Mouse (Mus musculus) lung, embryonic 14.5 days (tissue): Measurements from ENCODE around the gene Gfer. TPM values are rescaled to one million over a fixed set of nuclear protein-coding genes. Genes with fewer than 3 reads are reported as not detected.

Experiments
- ATAC-seq: fragments of 200-750 bp; cut with Nextera tagmentation; 2 replicates; pipeline ENCODE4 v1.8.0; 2017; ENCODE audit warnings: mild to moderate bottlenecking, moderate TSS enrichment, moderate library complexity; ENCODE audit not compliant: insufficient read depth
- DNase-seq: peaks from one replicate; pipeline ENCODE4 v3.0.0-alpha.2; 2015
- H3K27ac ChIP-seq: fragments of 300-500 bp; sonication (generic); 2 replicates; pipeline ENCODE4 v1.5.1; 2014; ENCODE audit warnings: low read depth, mild to moderate bottlenecking, moderate library complexity
- H3K27me3 ChIP-seq: fragments of 300-500 bp; sonication (generic); 2 replicates; pipeline ENCODE4 v1.6.1; 2014; ENCODE audit warnings: low read length, control low read depth; ENCODE audit not compliant: insufficient read depth
- H3K36me3 ChIP-seq: fragments of 300-500 bp; sonication (generic); 2 replicates; pipeline ENCODE4 v1.6.1; 2014; ENCODE audit warnings: control low read depth; ENCODE audit not compliant: insufficient read depth
- H3K4me1 ChIP-seq: fragments of 300-500 bp; sonication (generic); 2 replicates; pipeline ENCODE4 v1.6.1; 2014; ENCODE audit warnings: antibody characterized with exemption, control low read depth; ENCODE audit not compliant: insufficient read depth
- H3K4me2 ChIP-seq: fragments of 300-500 bp; sonication (generic); 2 replicates; pipeline ENCODE4 v1.6.1; 2014; ENCODE audit warnings: mild to moderate bottlenecking
- H3K4me3 ChIP-seq: fragments of 300-500 bp; sonication (generic); 2 replicates; pipeline ENCODE4 v1.5.1; 2014; ENCODE audit warnings: low read depth, low read length
- H3K9ac ChIP-seq: fragments of 300-500 bp; sonication (generic); 2 replicates; pipeline ENCODE4 v1.6.1; 2014
- H3K9me3 ChIP-seq: fragments of 300-500 bp; sonication (generic); 2 replicates; pipeline ENCODE4 v1.6.1; 2016; ENCODE audit warnings: low read depth, low read length, control low read depth
- CTCF ChIP-seq: IDR thresholded peaks from 2 replicates; pipeline ENCODE4 v1.5.1; 2016; ENCODE audit warnings: antibody characterized with exemption, low read depth
- WGBS: fragments of 180-500 bp; shearing (Covaris S2); extraction: QIAGEN DNeasy Blood & Tissue Kit; methylation state at CpG from one replicate; pipeline ENCODE4 v1.1.7; 2014; 5-methylcytosine and 5-hydroxymethylcytosine counted together
- polyA plus RNA-seq: library from polyadenylated mRNA; unstranded; fragments of >200 nt; fragmentation: Nextera tagmentation; extraction: Ambion mirVana; gene quantifications from 2 replicates; pipeline ENCODE4 v1.2.1, GENCODE M21; 2014

The Gfer gene
- polyA plus RNA-seq, 1 experiment from 2014 or later: 54.4 TPM

DNA sequence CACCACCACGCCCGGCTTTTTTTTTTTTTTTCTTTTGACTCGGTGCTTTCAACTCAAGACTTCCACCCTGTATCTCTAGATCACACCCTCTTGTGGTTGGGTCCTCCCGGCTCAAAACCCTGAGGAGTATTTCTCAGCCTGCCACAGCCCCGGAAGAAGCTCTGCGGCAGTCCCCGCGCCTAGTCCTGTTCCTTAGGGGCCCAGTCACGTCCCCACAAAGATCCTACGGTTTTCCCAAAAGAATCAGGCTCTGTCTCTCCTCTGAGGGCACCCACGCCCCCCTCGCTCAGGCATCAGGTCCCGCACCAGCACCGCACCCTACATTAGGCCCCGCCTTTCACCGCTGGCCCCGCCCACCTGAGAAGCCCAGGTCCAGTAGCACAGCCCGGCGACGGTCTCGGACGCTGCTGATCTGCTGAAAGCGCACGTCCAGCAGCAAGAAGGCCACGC, 8.8 kb downstream of the Gfer start:
- H3K4me2 ChIP-seq: peak overlapping the region; percentile 63
- DNase-seq (peak; percentile 64), ATAC-seq (peak; percentile 54; the same call in 1 of the 2 replicates)
- H3K36me3 ChIP-seq: peaks cover 7% of the 10 kb centered on the region
- peaks cover 43% of the 10 kb centered on the region for H3K27me3 ChIP-seq
- peaks cover 3% of the 10 kb centered on the region; the same call in 1 of the 2 replicates for H3K4me1 ChIP-seq
- H3K9ac ChIP-seq: peak overlapping the region; percentile 30; the same call in 1 of the 2 replicates
- WGBS: 1% methylated on average over 25 of the region's 25 CpGs
- no peak overlapping the region for H3K27ac ChIP-seq
- H3K9me3 ChIP-seq: no peaks in the 10 kb centered on the region
- TF ChIP-seq CTCF: no peak
- peak overlapping the region; percentile 34 for H3K4me3 ChIP-seq

DNA sequence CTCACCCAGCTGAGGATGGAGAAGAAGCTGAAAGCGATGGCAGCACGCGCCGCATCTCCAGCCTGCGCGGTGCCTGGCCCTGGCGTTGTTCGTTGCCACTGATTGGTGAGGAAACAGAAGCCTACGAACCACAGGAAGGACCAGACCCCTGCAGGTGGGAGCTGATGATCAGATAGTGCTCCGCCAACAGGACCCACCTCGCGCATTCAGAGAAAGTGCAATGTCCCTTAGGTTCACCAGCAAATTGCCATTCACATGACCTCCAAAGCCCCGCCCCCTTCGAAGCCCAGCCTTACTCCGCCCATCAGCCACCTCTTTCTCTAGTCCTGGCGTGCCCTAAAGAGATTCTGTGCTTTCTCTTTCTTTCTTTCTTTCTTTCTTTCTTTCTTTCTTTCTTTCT, 9.4 kb downstream of the Gfer start:
- 25% methylated on average over 16 of the region's 16 CpGs for WGBS
- peak overlapping the region; percentile 31; the same call in 1 of the 2 replicates for H3K4me2 ChIP-seq
- no peak for TF ChIP-seq CTCF
- H3K27ac ChIP-seq: no peak overlapping the region
- H3K4me3 ChIP-seq: no peak overlapping the region
- H3K9me3 ChIP-seq: no peaks in the 10 kb centered on the region
- H3K27me3 ChIP-seq: peaks cover 43% of the 10 kb centered on the region
- peaks cover 3% of the 10 kb centered on the region; the same call in 1 of the 2 replicates for H3K4me1 ChIP-seq
- ATAC-seq (no peak), DNase-seq (peak; percentile 46)
- no peak overlapping the region for H3K9ac ChIP-seq
- peaks cover 11% of the 10 kb centered on the region for H3K36me3 ChIP-seq

DNA sequence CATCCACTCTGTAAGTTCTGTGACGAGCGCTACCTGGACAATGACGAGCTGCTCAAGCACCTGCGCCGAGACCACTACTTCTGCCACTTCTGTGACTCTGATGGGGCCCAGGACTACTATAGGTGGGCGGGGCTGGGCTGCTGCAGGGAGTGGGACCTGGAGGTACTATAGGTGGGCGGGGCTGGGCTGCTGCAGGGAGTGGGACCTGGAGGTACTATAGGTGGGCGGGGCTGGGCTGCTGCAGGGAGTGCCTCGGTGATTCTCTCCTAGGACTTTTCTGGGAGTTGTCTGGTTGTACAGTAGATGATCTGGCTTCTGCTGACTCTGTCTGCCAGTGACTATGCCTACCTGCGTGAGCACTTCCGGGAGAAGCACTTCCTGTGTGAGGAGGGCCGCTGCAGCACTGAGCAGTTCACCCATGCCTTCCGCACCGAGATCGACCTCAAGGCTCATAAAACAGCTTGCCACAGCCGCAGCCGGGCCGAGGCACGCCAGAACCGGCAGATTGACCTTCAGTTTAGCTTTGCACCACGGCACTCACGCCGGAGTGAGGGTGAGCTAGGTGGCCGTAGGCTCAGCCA, 18.4 kb downstream of the Gfer start:
- Histone ChIP-seq H3K27ac (no peak overlapping the region), H3K4me3 (no peak overlapping the region), H3K36me3 (peaks cover 64% of the 10 kb centered on the region), H3K9me3 (no peaks in the 10 kb centered on the region), H3K9ac (no peak overlapping the region), H3K4me1 (no peaks in the 10 kb centered on the region), H3K4me2 (no peak overlapping the region), H3K27me3 (no peaks in the 10 kb centered on the region)
- DNase-seq (no peak), ATAC-seq (no peak)
- 90% methylated on average over 24 of the region's 24 CpGs for WGBS
- TF ChIP-seq CTCF: no peak

DNA sequence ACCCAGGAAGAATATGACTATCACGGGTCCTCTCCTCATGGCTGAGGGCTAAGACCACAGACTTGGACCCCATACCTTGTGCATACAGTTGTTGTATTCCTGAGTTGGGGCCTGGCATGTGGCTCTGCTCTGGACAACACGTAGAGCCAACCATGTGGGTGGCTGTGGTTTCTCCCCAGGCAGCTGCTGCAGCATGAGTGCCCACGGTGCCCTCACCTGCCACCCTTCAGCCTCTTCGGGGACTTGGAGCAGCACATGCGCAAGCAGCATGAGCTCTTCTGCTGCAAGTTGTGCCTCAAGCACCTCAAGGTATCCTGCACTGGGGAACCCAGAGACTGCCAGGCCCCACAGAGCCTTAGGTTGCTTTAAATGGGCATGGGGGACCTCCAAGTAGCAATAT, 19.1 kb downstream of the Gfer start:
- Histone ChIP-seq H3K4me3 (no peak overlapping the region), H3K9ac (no peak overlapping the region), H3K36me3 (peaks cover 58% of the 10 kb centered on the region), H3K27me3 (no peaks in the 10 kb centered on the region), H3K9me3 (no peaks in the 10 kb centered on the region), H3K4me1 (peaks cover 6% of the 10 kb centered on the region), H3K4me2 (no peak overlapping the region), H3K27ac (no peak overlapping the region)
- WGBS: 95% methylated on average over 5 of the region's 5 CpGs
- TF ChIP-seq CTCF: no peak
- DNase-seq (no peak), ATAC-seq (no peak)

DNA sequence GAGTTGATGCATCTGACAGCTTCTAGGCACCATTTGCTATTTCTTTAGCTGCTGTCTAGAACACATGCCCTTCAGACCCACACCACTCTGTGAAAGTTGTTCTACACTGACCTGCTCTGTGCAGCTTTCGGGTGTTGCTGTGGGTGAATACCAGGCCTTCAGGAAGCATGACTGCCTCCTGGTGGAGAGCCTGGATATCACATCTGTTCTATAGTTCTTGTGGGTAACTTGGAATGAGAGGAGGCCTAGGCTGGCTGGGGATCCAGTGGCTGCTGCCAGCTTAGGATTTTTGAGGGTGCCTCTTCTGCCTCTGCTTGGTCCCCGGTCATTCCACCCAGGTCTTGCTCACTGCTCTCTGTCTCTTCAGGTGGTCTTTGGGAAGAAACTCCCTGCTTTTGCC, 19.8 kb downstream of the Gfer start:
- Histone ChIP-seq H3K4me1 (peaks cover 8% of the 10 kb centered on the region), H3K9ac (no peak overlapping the region), H3K4me3 (no peak overlapping the region), H3K27me3 (no peaks in the 10 kb centered on the region), H3K4me2 (no peak overlapping the region), H3K27ac (no peak overlapping the region), H3K36me3 (peaks cover 51% of the 10 kb centered on the region), H3K9me3 (no peaks in the 10 kb centered on the region)
- peak; percentile 82 for TF ChIP-seq CTCF
- WGBS: 58% methylated on average over 2 of the region's 2 CpGs
- DNase-seq (peak; percentile 84), ATAC-seq (peak; percentile 38; the same call in 1 of the 2 replicates)

DNA sequence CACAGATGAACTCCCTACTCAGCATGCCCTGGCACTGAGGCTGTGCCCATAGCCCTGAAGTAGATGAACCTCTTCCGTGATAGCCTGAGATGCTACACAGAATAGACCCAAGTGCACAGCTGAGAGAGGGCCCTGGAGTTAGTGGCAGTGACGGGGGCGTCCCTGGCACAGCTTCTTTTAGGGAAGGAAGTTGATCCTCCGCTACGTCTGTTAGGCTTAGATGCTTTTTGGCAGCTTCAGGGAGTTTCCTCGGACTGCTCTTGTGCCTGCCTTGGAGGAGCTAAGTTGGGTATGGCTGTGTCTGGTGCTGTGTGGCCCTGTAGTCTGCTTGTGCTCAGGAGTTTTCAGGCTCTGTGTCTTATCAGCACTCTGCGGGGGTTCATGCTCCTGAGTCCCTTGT, 21.7 kb downstream of the Gfer start:
- Histone ChIP-seq H3K36me3 (peaks cover 32% of the 10 kb centered on the region), H3K9ac (no peak overlapping the region), H3K27me3 (no peaks in the 10 kb centered on the region), H3K4me1 (peaks cover 17% of the 10 kb centered on the region), H3K27ac (no peak overlapping the region), H3K4me3 (no peak overlapping the region), H3K9me3 (no peaks in the 10 kb centered on the region), H3K4me2 (no peak overlapping the region)
- DNase-seq (no peak), ATAC-seq (no peak)
- TF ChIP-seq CTCF: no peak
- 80% methylated on average over 7 of the region's 7 CpGs for WGBS

DNA sequence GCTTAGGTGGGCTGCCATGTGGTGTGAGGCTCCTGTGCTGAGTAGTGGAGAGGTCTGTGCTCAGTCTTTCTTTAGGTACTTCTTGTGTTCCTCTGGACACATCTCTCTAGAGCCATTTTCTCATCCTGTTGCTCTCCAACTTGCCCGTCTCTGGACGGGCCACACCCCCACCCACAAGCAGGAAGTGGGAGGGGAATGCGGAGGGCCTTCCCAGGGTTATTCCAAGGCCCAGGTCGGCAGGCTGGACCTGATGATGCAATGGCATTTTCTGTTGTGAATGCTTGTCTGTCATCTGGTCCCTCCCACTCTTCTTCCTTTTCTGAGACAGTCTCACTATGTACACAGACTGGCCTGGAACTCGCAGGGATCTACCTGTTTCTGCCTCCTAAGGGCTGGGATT, 23.8 kb downstream of the Gfer start:
- no peak for TF ChIP-seq CTCF
- 16% methylated on average over 5 of the region's 5 CpGs for WGBS
- Histone ChIP-seq H3K27ac (no peak overlapping the region), H3K9ac (0 out of 2 replicates have a peak overlapping the region, but pooled peaks have one; percentile 16), H3K4me1 (peaks cover 23% of the 10 kb centered on the region), H3K4me2 (peak overlapping the region; percentile 95), H3K27me3 (no peaks in the 10 kb centered on the region), H3K36me3 (peaks cover 10% of the 10 kb centered on the region), H3K4me3 (no peak overlapping the region), H3K9me3 (no peaks in the 10 kb centered on the region)
- ATAC-seq (no peak), DNase-seq (peak; percentile 71)
